ENCODE assay signal across 28 mouse cellular contexts in genomic region chr13:98383911-98384498, GRCm38 (mm10). TPM values are rescaled to one million over a fixed set of nuclear protein-coding genes. Genes with fewer than 3 reads are reported as not detected.
A peak's percentile ranks its signal among the peaks of the same experiment; 100 is the strongest.
DNase-seq lines count a peak whose midpoint lies in the region; ATAC-seq and TF ChIP-seq lines count a peak whose summit lies in the region.
"Had no signal": no experiment of that assay in that cellular context is flagged by ENCODE, and none has a peak within 500 bp of the region (broad histone marks: within the 10 kb centered on the region; RNA-seq: fewer than 3 reads in every experiment).

No protein-coding gene starts in this region.

- no peak for TF ChIP-seq CTCF in lung, postnatal 0 days (IDR thresholded peaks at IDR 0.05)
- no peak for TF ChIP-seq CTCF in stomach, postnatal 0 days (IDR thresholded peaks at IDR 0.05; ENCODE audit: low read depth)

- no peak overlapping the region for H3K4me3 ChIP-seq in kidney, embryonic 16.5 days (ENCODE audit: low read length)
- no peak overlapping the region for H3K4me3 ChIP-seq in lung, postnatal 0 days (ENCODE audit: low read depth, low read length)
- no peak overlapping the region for H3K4me3 ChIP-seq in stomach, postnatal 0 days (ENCODE audit: low read depth, low read length)
- H3K4me3 ChIP-seq: hindbrain, embryonic 12.5 days; liver, embryonic 15.5 days; midbrain, embryonic 10.5 days; myocyte; neural tube, embryonic 12.5 days had no signal

- H3K4me1 ChIP-seq in kidney, embryonic 16.5 days (ENCODE audit: insufficient read depth, low read length) = peaks cover 8% of the 10 kb centered on the region
- no peaks in the 10 kb centered on the region for H3K4me1 ChIP-seq in lung, postnatal 0 days (ENCODE audit: insufficient read depth, low read depth, low read length)
- H3K4me1 ChIP-seq in stomach, postnatal 0 days (replicated peaks; ENCODE audit: control insufficient read depth, insufficient read depth) = no peaks in the 10 kb centered on the region
- H3K4me1 ChIP-seq: hindbrain, embryonic 12.5 days; liver, embryonic 15.5 days; midbrain, embryonic 10.5 days; neural tube, embryonic 12.5 days had no signal

- peaks cover 15% of the 10 kb centered on the region; the same call in 1 of the 2 replicates for H3K27me3 ChIP-seq in kidney, embryonic 16.5 days (ENCODE audit: insufficient read depth, low read length)
- peaks cover 7% of the 10 kb centered on the region; the same call in 1 of the 2 replicates for H3K27me3 ChIP-seq in lung, postnatal 0 days (replicated peaks; ENCODE audit: insufficient read depth, low read length)
- H3K27me3 ChIP-seq in stomach, postnatal 0 days (ENCODE audit: control insufficient read depth, insufficient read depth, low read length) = no peaks in the 10 kb centered on the region

- peak; percentile 83 for ATAC-seq in kidney, embryonic 16.5 days (ENCODE audit: low FRiP score, low TSS enrichment)
- no peak for ATAC-seq in lung, postnatal 0 days
- peak; percentile 56; the same call in 1 of the 2 replicates for ATAC-seq in stomach, postnatal 0 days (ENCODE audit: low FRiP score, low TSS enrichment)
- ATAC-seq: activated CD4-positive, CD25-positive, alpha-beta regulatory T cell, adult 4 months; forebrain, embryonic 14.5 days; hindbrain, postnatal 0 days; intestine, embryonic 16.5 days had no signal

- TF ChIP-seq EP300 in lung, postnatal 0 days (IDR thresholded peaks at IDR 0.05) = no peak
- TF ChIP-seq EP300 in stomach, postnatal 0 days (optimal IDR thresholded peaks at IDR 0.05) = no peak

- peaks cover 7% of the 10 kb centered on the region for H3K9me3 ChIP-seq in kidney, embryonic 16.5 days (ENCODE audit: low read length)
- H3K9me3 ChIP-seq in lung, postnatal 0 days (ENCODE audit: low read length) = no peaks in the 10 kb centered on the region
- H3K9me3 ChIP-seq in stomach, postnatal 0 days (ENCODE audit: control insufficient read depth, low read length) = no peaks in the 10 kb centered on the region
- H3K9me3 ChIP-seq: liver, embryonic 15.5 days had no signal

- DNase-seq in kidney, adult 18-20 months = no peak
- DNase-seq in lung, postnatal 0 days (ENCODE audit: low spot score) = peak; percentile 49
- DNase-seq in lung, postnatal 4 days = no peak
- DNase-seq in adipocyte (ENCODE audit: low spot score) = peak; percentile 42
- no peak for DNase-seq in stomach, postnatal 0 days (ENCODE audit: low spot score)
- DNase-seq: adrenal gland, adult 8-10 months; B cell, adult 2 months; cerebellum, adult 8-10 months; cerebellum, postnatal 25 days; gastrocnemius, postnatal 14 days; heart, postnatal 36 days; layer of hippocampus, adult 9-11 months; liver; right cerebral cortex, adult 18-20 months; spleen, adult 18-20 months had no signal

- no peak overlapping the region for H3K4me2 ChIP-seq in kidney, embryonic 16.5 days (replicated peaks; ENCODE audit: low read depth, low read length)
- H3K4me2 ChIP-seq in lung, postnatal 0 days (replicated peaks; ENCODE audit: low read depth, low read length) = no peak overlapping the region
- H3K4me2 ChIP-seq in stomach, postnatal 0 days (replicated peaks; ENCODE audit: low read depth) = no peak overlapping the region
- H3K4me2 ChIP-seq: heart, embryonic 11.5 days; hindbrain, embryonic 12.5 days; liver, embryonic 15.5 days; neural tube, embryonic 12.5 days had no signal

- no peak overlapping the region for H3K27ac ChIP-seq in kidney, embryonic 16.5 days (ENCODE audit: low read length)
- no peak overlapping the region for H3K27ac ChIP-seq in lung, postnatal 0 days (ENCODE audit: low read length)
- no peak overlapping the region for H3K27ac ChIP-seq in stomach, postnatal 0 days (replicated peaks)
- H3K27ac ChIP-seq: hindbrain, embryonic 12.5 days; hindbrain, postnatal 0 days; liver, embryonic 15.5 days; midbrain, embryonic 10.5 days; neural tube, embryonic 12.5 days had no signal

- whole genome bisulfite sequencing in kidney, embryonic 16.5 days = 43% methylated on average over 16 of the region's 16 CpGs
- WGBS in lung, postnatal 0 days = 31% methylated on average over 16 of the region's 16 CpGs
- 15% methylated on average over 16 of the region's 16 CpGs for WGBS in stomach, postnatal 0 days

- H3K36me3 ChIP-seq in kidney, embryonic 16.5 days (ENCODE audit: insufficient read depth, low read length) = no peaks in the 10 kb centered on the region
- H3K36me3 ChIP-seq in lung, postnatal 0 days (ENCODE audit: insufficient read depth, low read length) = no peaks in the 10 kb centered on the region
- no peaks in the 10 kb centered on the region for H3K36me3 ChIP-seq in stomach, postnatal 0 days (ENCODE audit: control insufficient read depth, insufficient read depth, low read length)
- H3K36me3 ChIP-seq: hindbrain, embryonic 12.5 days; liver, embryonic 15.5 days; midbrain, embryonic 10.5 days; neural tube, embryonic 12.5 days had no signal

- H3K9ac ChIP-seq in kidney, embryonic 16.5 days (replicated peaks; ENCODE audit: low read length) = no peak overlapping the region
- no peak overlapping the region for H3K9ac ChIP-seq in lung, postnatal 0 days (replicated peaks; ENCODE audit: low read depth)
- no peak overlapping the region for H3K9ac ChIP-seq in stomach, postnatal 0 days (ENCODE audit: low read length)
- H3K9ac ChIP-seq: hindbrain, embryonic 12.5 days; liver, embryonic 15.5 days; neural tube, embryonic 12.5 days had no signal

RNA-seq across cellular contexts. Expression of gene Foxd1, which starts 30.0 kb away (rescaled TPM):
- 2.5 and 3.1 TPM in 2 replicates for polyA plus RNA-seq in kidney, embryonic 16.5 days (2015; fragmentation: Nextera tagmentation; extraction: Ambion mirVana)
- 0.05 TPM in 2 replicates for polyA plus RNA-seq in lung, postnatal 0 days (2015; fragmentation: Nextera tagmentation; extraction: Ambion mirVana)
- polyA plus RNA-seq in stomach, postnatal 0 days (2015; fragmentation: Nextera tagmentation; extraction: Ambion mirVana) = not detected in 2 replicates
- polyA plus RNA-seq: activated CD4-positive, CD25-positive, alpha-beta regulatory T cell, adult 4 months; heart, embryonic 16.5 days; intestine, embryonic 16.5 days; liver, embryonic 15.5 days; lung, embryonic 16.5 days had no signal

Comparison
In these comparisons a context has a peak if more than half of its experiments do, and no peak if none do; other contexts are left out.
1. DNase-seq: peak in lung, postnatal 0 days (single experiment) and adipocyte (single experiment); none in kidney, adult 18-20 months (single experiment), lung, postnatal 4 days (0 of 2) and stomach, postnatal 0 days (single experiment).